Mouse (Mus musculus): ENCODE results near the gene Polr1a.
A peak's percentile ranks its signal among the peaks of the same experiment; 100 is the strongest.
"Not testable (repeated sequence)": the region's sequence is repeated elsewhere in the genome, so short reads cannot be mapped to it uniquely, and the experiment has no call there.

The Polr1a gene

GRCm38 (mm10) chr6:71908481-71909381 is at the start of gene Polr1a, which contains the start of gene Ptcd3:
Gene Polr1a (plus strand): TSS chr6:71909053.
Gene Ptcd3 (minus strand): TSS chr6:71908750.
- DNase-seq (ENCODE audit: low spot score): peak; percentile 54

GRCm38 (mm10) chr6:71867751-71868150 is 41.1 kb upstream of the Polr1a start:
- DNase-seq (ENCODE audit: low spot score): no peak

- DNase-seq (ENCODE audit: low spot score): no peak
Measured at GRCm38 (mm10) chr6:71868809-71869208, 40.0 kb upstream of the Polr1a start.

GRCm38 (mm10) chr6:71871396-71871795 is 37.5 kb upstream of the Polr1a start:
- DNase-seq (ENCODE audit: low spot score): no peak

GRCm38 (mm10) chr6:71877965-71878760 is 30.7 kb upstream of the Polr1a start:
- DNase-seq (ENCODE audit: low spot score): no peak

GRCm38 (mm10) chr6:71893263-71893662 is 15.6 kb upstream of the Polr1a start:
- no peak for DNase-seq (ENCODE audit: low spot score)

- no peak for DNase-seq (ENCODE audit: low spot score)
Measured at GRCm38 (mm10) chr6:71907702-71908235, 1.1 kb upstream of the Polr1a start.

GRCm38 (mm10) chr6:71909384-71909783 is 531 bp downstream of the Polr1a start:
- no peak for DNase-seq (ENCODE audit: low spot score)

- DNase-seq (ENCODE audit: low spot score): no peak
Measured at GRCm38 (mm10) chr6:71909840-71910239, 987 bp downstream of the Polr1a start.

GRCm38 (mm10) chr6:71911686-71912450 is 3.0 kb downstream of the Polr1a start:
- no peak for DNase-seq (ENCODE audit: low spot score)

- DNase-seq (ENCODE audit: low spot score): no peak
Measured at GRCm38 (mm10) chr6:71920752-71921151, 11.9 kb downstream of the Polr1a start.

GRCm38 (mm10) chr6:71925233-71925632 is 16.4 kb downstream of the Polr1a start:
- not testable (repeated sequence) for DNase-seq (ENCODE audit: low spot score)

- DNase-seq (ENCODE audit: low spot score): no peak
Measured at GRCm38 (mm10) chr6:71927911-71928310, 19.1 kb downstream of the Polr1a start.

GRCm38 (mm10) chr6:71930053-71930452 is 21.2 kb downstream of the Polr1a start:
- DNase-seq (ENCODE audit: low spot score): no peak

- DNase-seq (ENCODE audit: low spot score): no peak
Measured at GRCm38 (mm10) chr6:71930830-71931437, 22.1 kb downstream of the Polr1a start.

- DNase-seq (ENCODE audit: low spot score): no peak
Measured at GRCm38 (mm10) chr6:71932347-71932746, 23.5 kb downstream of the Polr1a start.

- DNase-seq (ENCODE audit: low spot score): no peak
Measured at GRCm38 (mm10) chr6:71934081-71934556, 25.3 kb downstream of the Polr1a start.

GRCm38 (mm10) chr6:71935737-71936136 is 26.9 kb downstream of the Polr1a start:
- no peak for DNase-seq (ENCODE audit: low spot score)

- DNase-seq (ENCODE audit: low spot score): no peak
Measured at GRCm38 (mm10) chr6:71940912-71941311, 32.1 kb downstream of the Polr1a start.

GRCm38 (mm10) chr6:71945101-71945500 is 36.2 kb downstream of the Polr1a start:
- no peak for DNase-seq (ENCODE audit: low spot score)

- no peak for DNase-seq (ENCODE audit: low spot score)
Measured at GRCm38 (mm10) chr6:71946121-71946520, 37.3 kb downstream of the Polr1a start.

Measured in urinary bladder, postnatal 10 days (tissue).